Mouse (Mus musculus) hindlimb bud, embryonic 11.5 days (tissue): Measurements from ENCODE around the gene Gm12185.
"Not testable (repeated sequence)": the region's sequence is repeated elsewhere in the genome, so short reads cannot be mapped to it uniquely, and the experiment has no call there.

Experiments used
- DNase-seq: peaks from one replicate; pipeline ENCODE4 v3.0.0-alpha.2; 2012; ENCODE audit warnings: low read depth, low spot score; ENCODE audit errors: extremely low spot score

Gene Gm12185

GRCm38 (mm10) chr11:48991740-48992520 is at the start of gene Gm12185:
TSS of gene Gm12185 (minus strand) at chr11:48992226.
- not testable (repeated sequence) for DNase-seq

DNA sequence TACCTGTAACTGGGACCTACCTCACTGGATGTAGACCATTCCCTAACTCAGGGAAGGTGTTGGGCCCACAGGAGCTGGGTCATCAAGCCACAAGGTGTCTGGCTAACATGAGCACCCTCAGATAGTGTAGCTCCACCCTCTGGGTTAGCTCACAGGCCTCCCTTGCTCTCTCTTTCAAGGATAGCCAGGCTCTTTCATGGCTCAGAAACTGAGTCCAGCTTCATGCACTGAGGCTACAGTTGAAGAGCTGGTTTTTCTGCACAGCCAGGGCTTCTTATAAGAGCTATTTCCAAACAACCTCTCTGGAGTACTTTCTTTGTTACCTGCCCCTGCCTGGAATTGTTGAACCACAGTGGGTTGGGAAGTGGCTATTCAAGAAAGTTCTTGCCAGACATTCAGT is 20.0 kb upstream of the Gm12185 start:
- DNase-seq: not testable (repeated sequence)

DNA sequence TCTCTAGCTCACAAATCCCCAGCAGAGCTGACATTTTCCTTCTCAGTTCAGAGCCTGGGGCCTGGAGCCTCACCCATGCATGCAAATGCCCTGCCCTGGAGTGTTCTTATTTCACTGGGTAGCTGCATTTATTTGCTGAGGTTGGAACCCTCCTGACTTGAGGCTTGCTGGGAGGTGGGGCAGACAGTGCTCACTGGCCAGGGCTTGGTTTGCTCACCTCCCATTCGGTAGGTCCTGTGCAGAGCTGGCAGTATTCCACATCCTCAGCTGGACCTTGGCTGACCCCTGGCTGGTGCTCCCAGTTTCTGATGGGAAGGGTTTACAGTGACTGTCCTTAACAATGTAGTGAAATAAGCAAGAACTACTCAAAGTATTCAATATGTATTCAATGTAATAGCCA is 14.8 kb upstream of the Gm12185 start:
- DNase-seq: not testable (repeated sequence)

- not testable (repeated sequence) for DNase-seq
These were observed 14.3 kb upstream of the Gm12185 start for GRCm38 (mm10) chr11:49006317-49006716.

DNA sequence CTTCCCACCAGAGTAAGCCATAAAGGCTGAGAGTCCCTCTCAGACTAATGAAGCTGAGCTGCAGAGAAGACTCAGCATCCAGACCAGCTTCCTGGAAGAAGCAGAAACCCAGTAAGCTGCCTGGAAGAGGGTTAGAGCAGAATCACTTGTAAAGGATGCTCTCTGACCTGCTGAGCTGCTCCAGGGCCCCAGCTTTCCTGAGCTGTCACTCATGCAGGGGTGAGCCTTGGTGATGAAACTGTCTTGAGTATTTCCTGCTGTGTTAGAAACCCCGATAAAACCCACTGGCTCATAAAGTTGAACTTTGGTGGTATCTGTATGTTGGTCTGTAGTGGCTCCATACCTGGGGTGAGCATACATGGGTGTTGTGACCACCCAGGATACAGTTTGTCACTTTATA is 8.4 kb upstream of the Gm12185 start:
- not testable (repeated sequence) for DNase-seq

DNA sequence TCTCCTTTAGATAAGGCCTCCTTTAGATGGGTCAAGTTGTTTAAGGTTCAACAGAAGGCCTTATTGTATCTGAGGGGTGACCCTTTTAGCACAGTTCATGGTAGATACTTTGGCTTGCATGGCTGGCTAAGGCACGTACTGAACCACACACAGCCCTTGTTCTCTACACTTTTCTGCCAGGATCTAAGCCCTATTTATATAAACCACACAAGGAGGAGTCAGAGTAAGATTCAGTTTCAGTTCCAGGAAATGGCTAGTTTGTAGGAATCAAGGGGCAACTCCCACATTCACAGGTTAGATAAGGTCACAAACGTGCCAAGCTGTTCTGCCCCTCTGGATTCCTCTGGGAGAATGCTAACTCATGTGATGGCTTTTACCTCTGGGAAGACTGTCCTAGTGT is 2.0 kb upstream of the Gm12185 start, which contains the start of gene Tgtp1:
TSS of gene Tgtp1 (minus strand) at position 155 of the 400 bp plus-strand sequence.
- DNase-seq: not testable (repeated sequence)

DNA sequence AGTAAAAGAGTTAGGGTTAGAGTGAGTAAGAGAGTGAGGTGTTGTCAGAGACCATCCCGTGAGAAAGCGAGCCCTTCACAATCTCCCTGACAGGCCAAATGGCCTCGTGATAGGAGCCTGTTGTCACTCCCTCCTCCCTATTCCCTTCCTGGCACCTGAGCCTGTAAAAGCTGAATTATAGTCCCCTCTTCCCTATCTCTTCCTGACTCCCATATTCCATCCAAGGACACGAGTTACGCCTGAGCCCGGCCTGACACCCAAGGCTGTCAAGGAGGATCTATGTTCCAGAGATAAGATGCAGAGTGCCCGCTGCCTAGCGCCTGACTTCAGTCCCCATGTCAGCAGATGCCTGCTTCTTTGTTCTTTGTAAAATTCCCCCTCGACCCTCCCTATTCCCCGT is 1.3 kb upstream of the Gm12185 start:
- not testable (repeated sequence) for DNase-seq

DNA sequence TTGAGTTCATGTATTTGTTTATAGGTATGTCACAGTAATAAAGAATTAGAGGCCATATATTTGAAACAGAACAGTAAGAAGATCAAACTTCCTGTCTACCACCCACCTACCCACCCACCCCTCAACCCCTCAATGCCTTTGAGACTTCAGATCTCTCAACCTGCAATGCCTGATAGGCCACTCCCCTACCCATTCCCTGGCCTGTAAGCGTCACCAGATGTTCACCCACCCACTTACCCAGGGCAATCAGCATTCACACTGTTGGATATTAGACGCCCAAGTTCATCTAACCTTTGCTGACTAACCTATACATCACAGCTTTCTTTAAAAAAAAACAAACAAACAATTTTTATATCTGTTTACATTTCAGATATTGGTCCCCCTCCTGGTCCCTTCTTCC is 2.0 kb downstream of the Gm12185 start:
- DNase-seq: not testable (repeated sequence)

- DNase-seq: not testable (repeated sequence)
These were observed 3.8 kb downstream of the Gm12185 start for GRCm38 (mm10) chr11:48988219-48988618.

DNA sequence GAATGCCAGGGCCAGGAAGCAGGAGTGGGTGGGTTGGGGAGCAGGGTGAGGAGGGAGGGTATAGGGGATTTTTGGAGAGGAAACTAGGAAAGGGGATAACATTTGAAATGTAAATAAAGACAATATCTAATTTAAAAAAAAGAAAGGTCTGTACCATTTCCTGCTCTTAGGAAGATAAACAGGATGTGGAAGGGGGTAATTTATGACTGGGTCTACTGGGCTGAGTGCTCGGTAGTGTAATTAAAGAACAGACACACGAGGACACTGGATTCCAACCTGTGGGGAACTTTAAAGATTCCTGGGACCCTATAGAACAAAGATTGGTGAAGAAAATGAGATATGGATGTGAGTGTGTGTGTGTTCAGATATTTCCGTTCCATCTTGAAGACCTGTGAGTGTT is 9.2 kb downstream of the Gm12185 start:
- DNase-seq: not testable (repeated sequence)

DNA sequence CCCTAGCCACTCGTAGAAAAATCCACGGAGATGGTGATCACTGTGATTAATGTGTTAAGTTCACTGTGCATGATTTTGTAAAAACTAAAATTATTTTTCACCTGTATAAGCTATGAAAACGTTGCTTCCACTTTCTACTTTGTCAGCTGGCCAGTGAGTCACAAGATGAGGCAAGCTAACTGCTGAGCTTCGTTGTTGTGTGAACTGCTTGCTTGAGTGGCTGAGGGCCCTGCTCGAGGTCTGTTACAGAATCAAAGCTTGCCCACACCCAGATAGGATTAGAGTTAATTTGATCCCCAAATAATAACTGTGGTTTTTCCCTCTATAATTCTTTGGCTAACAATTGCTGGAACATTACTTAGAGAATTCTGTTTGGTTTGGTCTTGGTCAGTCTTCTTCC is 12.0 kb downstream of the Gm12185 start:
- not testable (repeated sequence) for DNase-seq

GRCm38 (mm10) chr11:48979251-48979650 is 12.8 kb downstream of the Gm12185 start, which contains the start of gene 9930111J21Rik1:
TSS of gene 9930111J21Rik1 (minus strand) at chr11:48979398.
- DNase-seq: not testable (repeated sequence)

GRCm38 (mm10) chr11:48978240-48978939 is 13.6 kb downstream of the Gm12185 start, which contains the start of gene Olfr56:
TSS of gene Olfr56 (plus strand) at chr11:48978889.
- DNase-seq: not testable (repeated sequence)

GRCm38 (mm10) chr11:48974686-48975085 is 17.3 kb downstream of the Gm12185 start:
- not testable (repeated sequence) for DNase-seq

DNA sequence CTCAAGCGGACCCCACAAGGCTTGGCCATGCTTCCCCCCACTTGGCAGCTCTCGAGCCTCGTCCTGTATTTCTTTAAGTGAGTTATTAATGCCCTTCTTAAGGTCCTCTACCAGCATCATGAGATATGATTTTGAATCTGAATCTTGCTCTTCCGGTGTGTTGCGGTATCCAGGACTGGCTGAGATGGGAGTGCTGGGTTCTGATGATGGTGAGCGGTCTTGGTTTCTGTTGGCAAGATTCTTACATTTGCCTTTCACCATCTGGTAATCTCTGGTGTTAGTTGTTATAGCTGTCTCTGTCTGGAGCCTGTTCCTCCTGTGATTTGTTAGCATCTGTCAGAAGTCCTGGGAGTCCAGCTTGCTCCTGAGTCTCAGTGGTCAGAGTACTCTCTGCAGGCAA is 45.9 kb downstream of the Gm12185 start, which contains the start of gene Psme2b:
TSS of gene Psme2b (minus strand) at position 101 of the 400 bp plus-strand sequence.
- DNase-seq: not testable (repeated sequence)

- DNase-seq: not testable (repeated sequence)
These were observed 52.7 kb downstream of the Gm12185 start for GRCm38 (mm10) chr11:48939286-48939685.

DNA sequence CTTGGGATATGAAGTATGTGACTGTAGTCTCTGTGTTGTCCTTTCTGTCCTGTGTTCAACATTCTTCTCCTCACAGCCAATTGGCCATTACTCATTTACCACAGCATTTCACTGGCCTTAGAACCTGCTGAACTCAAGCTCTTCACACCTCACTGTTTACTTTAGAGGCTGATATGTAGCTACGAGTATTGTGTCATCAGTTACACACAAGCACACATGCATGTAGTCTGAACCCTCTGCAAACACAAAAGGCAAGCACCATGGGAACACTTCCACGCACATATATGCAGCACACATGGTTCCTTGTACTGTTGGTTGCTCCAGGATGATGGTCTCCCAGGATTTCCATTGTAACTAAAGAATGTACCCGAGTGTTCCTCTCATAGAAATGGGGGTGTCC is 56.7 kb downstream of the Gm12185 start:
- not testable (repeated sequence) for DNase-seq

GRCm38 (mm10) chr11:48933923-48934322 is 58.1 kb downstream of the Gm12185 start:
- not testable (repeated sequence) for DNase-seq

- DNase-seq: not testable (repeated sequence)
These were observed 58.6 kb downstream of the Gm12185 start for GRCm38 (mm10) chr11:48933422-48933821.

DNA sequence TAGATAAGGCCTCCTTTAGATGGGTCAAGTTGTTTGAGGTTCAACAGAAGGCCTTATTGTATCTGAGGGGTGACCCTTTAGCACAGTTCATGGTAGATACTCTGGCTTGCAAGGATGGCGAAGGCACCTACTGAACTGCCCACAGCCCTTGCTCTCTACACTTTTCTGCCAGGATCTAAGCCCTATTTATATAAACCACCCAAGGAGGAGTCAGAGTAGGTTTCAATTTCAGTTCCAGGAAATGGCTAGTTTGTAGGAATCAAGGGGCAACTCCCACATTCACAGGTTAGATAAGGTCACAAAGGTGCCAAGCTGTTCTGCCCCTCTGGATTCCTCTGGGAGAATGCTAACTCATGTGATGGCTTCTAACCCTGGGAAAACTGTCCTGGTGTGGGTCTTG is 64.0 kb downstream of the Gm12185 start:
- not testable (repeated sequence) for DNase-seq

GRCm38 (mm10) chr11:48926437-48926836 is 65.6 kb downstream of the Gm12185 start:
- DNase-seq: not testable (repeated sequence)
